Mouse (Mus musculus): ENCODE results near the gene Ppil3.
A peak's percentile ranks its signal among the peaks of the same experiment; 100 is the strongest.

The Ppil3 gene

GRCm38 (mm10) chr1:58409553-58410197 lies 35.6 kb downstream of the Ppil3 start:
- no peak for DNase-seq (ENCODE audit: low spot score)

GRCm38 (mm10) chr1:58408141-58408540 lies 37.1 kb downstream of the Ppil3 start:
- DNase-seq (ENCODE audit: low spot score), result no peak

GRCm38 (mm10) chr1:58407321-58407720 lies 38.0 kb downstream of the Ppil3 start:
- no peak for DNase-seq (ENCODE audit: low spot score)

- DNase-seq (ENCODE audit: low spot score), result no peak
These were observed 41.5 kb downstream of the Ppil3 start for GRCm38 (mm10) chr1:58403745-58404144.

- no peak for DNase-seq (ENCODE audit: low spot score)
These were observed 43.9 kb downstream of the Ppil3 start for GRCm38 (mm10) chr1:58401396-58401795.

- no peak for DNase-seq (ENCODE audit: low spot score)
These were observed 47.6 kb downstream of the Ppil3 start for GRCm38 (mm10) chr1:58397731-58398130.

- no peak for DNase-seq (ENCODE audit: low spot score)
These were observed 49.1 kb downstream of the Ppil3 start for GRCm38 (mm10) chr1:58396179-58396578.

GRCm38 (mm10) chr1:58395341-58395740 lies 49.9 kb downstream of the Ppil3 start:
- DNase-seq (ENCODE audit: low spot score), result no peak

GRCm38 (mm10) chr1:58393284-58394195 lies 51.7 kb downstream of the Ppil3 start:
- DNase-seq (ENCODE audit: low spot score), result peak; percentile 70

- DNase-seq (ENCODE audit: low spot score), result peak; percentile 95
These were observed 52.5 kb downstream of the Ppil3 start, which contains the start of gene Bzw1 for GRCm38 (mm10) chr1:58392652-58393283. Bzw1 (plus strand) TSS chr1:58392898.

- no peak for DNase-seq (ENCODE audit: low spot score)
These were observed 53.0 kb downstream of the Ppil3 start for GRCm38 (mm10) chr1:58392268-58392651.

GRCm38 (mm10) chr1:58391421-58392267 lies 53.6 kb downstream of the Ppil3 start:
- no peak for DNase-seq (ENCODE audit: low spot score)

GRCm38 (mm10) chr1:58382586-58383281 lies 62.6 kb downstream of the Ppil3 start:
- no peak for DNase-seq (ENCODE audit: low spot score)

Data from testis, postnatal 10 days (tissue).